Mouse (Mus musculus) liver, postnatal 0 days (tissue): ENCODE results near the gene Bcl6b.
A peak's percentile ranks its signal among the peaks of the same experiment; 100 is the strongest.

Source experiments
- CTCF ChIP-seq: sonication (generic); IDR thresholded peaks from 2 replicates; pipeline ENCODE4 v1.5.1; 2016; ENCODE audit warnings: antibody characterized with exemption, low read depth
- EP300 ChIP-seq: IDR thresholded peaks from 2 replicates; pipeline ENCODE4 v1.6.1; 2016; ENCODE audit warnings: antibody characterized with exemption, low read depth, mild to moderate bottlenecking

GRCm38 (mm10) chr11:70179401-70179800 lies 50.2 kb downstream of the Bcl6b start:
- peak; percentile 58 for TF ChIP-seq CTCF
- TF ChIP-seq EP300 = no peak
